In genomic region chr14:17781921-17782320, GRCm38 (mm10) we compare ENCODE assay signal across 20 mouse cellular contexts.
"Had no signal": no experiment of that assay in that cellular context is flagged by ENCODE, and none has a peak within 500 bp of the region (broad histone marks: within the 10 kb centered on the region; RNA-seq: fewer than 3 reads in every experiment).

No protein-coding gene starts in this region.

- H3K9ac ChIP-seq: kidney, embryonic 15.5 days; liver, embryonic 13.5 days; midbrain, embryonic 13.5 days; neural tube, embryonic 13.5 days; stomach, embryonic 15.5 days had no signal

- DNase-seq: kidney, postnatal 10 days; kidney, postnatal 36 days; layer of hippocampus, postnatal 36 days; liver, embryonic 13.5 days; lung, adult 2 months; lung, postnatal 36 days; retina, postnatal 1 day; right cerebral cortex, postnatal 25 days; spleen, adult 18-20 months; thymus, adult 18-20 months; thymus, postnatal 36 days had no signal

- H3K36me3 ChIP-seq: kidney, embryonic 15.5 days; liver, embryonic 13.5 days; midbrain, embryonic 10.5 days; midbrain, embryonic 13.5 days; neural tube, embryonic 13.5 days; stomach, embryonic 15.5 days had no signal

- H3K9me3 ChIP-seq: kidney, embryonic 15.5 days; liver, embryonic 13.5 days; midbrain, embryonic 10.5 days; midbrain, embryonic 13.5 days; neural tube, embryonic 13.5 days; stomach, embryonic 15.5 days had no signal

- H3K4me2 ChIP-seq: kidney, embryonic 15.5 days; liver, embryonic 13.5 days; midbrain, embryonic 13.5 days; neural tube, embryonic 13.5 days; stomach, embryonic 15.5 days had no signal

- H3K27ac ChIP-seq: kidney, embryonic 15.5 days; left cerebral cortex, adult 2 months; liver, embryonic 13.5 days; midbrain, embryonic 10.5 days; midbrain, embryonic 13.5 days; neural tube, embryonic 13.5 days; stomach, embryonic 15.5 days had no signal

- ATAC-seq: midbrain, embryonic 13.5 days; midbrain, embryonic 16.5 days had no signal

- H3K4me1 ChIP-seq: liver, embryonic 13.5 days; megakaryocyte, embryonic 14.5 days; midbrain, embryonic 13.5 days; neural tube, embryonic 13.5 days; stomach, embryonic 15.5 days had no signal

- H3K27me3 ChIP-seq: kidney, embryonic 15.5 days; liver, embryonic 13.5 days; megakaryocyte, embryonic 14.5 days; midbrain, embryonic 13.5 days; neural tube, embryonic 13.5 days; stomach, embryonic 15.5 days had no signal

- H3K4me3 ChIP-seq: kidney, embryonic 15.5 days; left cerebral cortex, adult 2 months; liver, embryonic 13.5 days; megakaryocyte, embryonic 14.5 days; midbrain, embryonic 10.5 days; midbrain, embryonic 13.5 days; myocyte; neural tube, embryonic 13.5 days; stomach, embryonic 15.5 days had no signal
